Mouse (Mus musculus) forebrain, embryonic 11.5 days (tissue): ENCODE results near the gene Gm10720. TPM values are rescaled to one million over a fixed set of nuclear protein-coding genes. Genes with fewer than 3 reads are reported as not detected.
"Not testable (repeated sequence)": the region's sequence is repeated elsewhere in the genome, so short reads cannot be mapped to it uniquely, and the experiment has no call there.

Source experiments
- ATAC-seq: fragments of 200-750 bp; cut with Nextera tagmentation; replicated peaks from 2 replicates; pipeline ENCODE4 v1.8.0; 2017; ENCODE audit warnings: moderate TSS enrichment; ENCODE audit not compliant: low FRiP score
- DNase-seq: peaks from one replicate; pipeline ENCODE4 v3.0.0-alpha.2; 2017; ENCODE audit warnings: low spot score
- H3K27ac ChIP-seq: fragments of 300-500 bp; sonication (generic); 2 replicates; pipeline ENCODE4 v1.5.1; 2014; ENCODE audit warnings: low read depth, low read length
- H3K27me3 ChIP-seq: fragments of 300-500 bp; sonication (generic); 2 replicates; pipeline ENCODE4 v1.6.1; 2014; ENCODE audit warnings: mild to moderate bottlenecking, low read length, mixed read lengths; ENCODE audit not compliant: control insufficient read depth, insufficient read depth
- H3K36me3 ChIP-seq: fragments of 300-500 bp; sonication (generic); 2 replicates; pipeline ENCODE4 v1.6.1; 2014; ENCODE audit warnings: mild to moderate bottlenecking, low read length, moderate library complexity, mixed read lengths; ENCODE audit not compliant: control insufficient read depth, insufficient read depth
- H3K4me1 ChIP-seq: fragments of 300-500 bp; sonication (generic); replicated peaks from 2 replicates; pipeline ENCODE4 v1.6.1; 2014; ENCODE audit warnings: low read length, mixed read lengths; ENCODE audit not compliant: control insufficient read depth, insufficient read depth
- H3K4me2 ChIP-seq: fragments of 300-500 bp; sonication (generic); 2 replicates; pipeline ENCODE4 v1.6.1; 2014; ENCODE audit warnings: low read depth, mild to moderate bottlenecking, low read length, moderate library complexity, mixed read lengths; ENCODE audit not compliant: severe bottlenecking
- H3K4me3 ChIP-seq: fragments of 300-500 bp; sonication (generic); 2 replicates; pipeline ENCODE4 v1.5.1; 2014; ENCODE audit warnings: low read depth, low read length
- H3K9ac ChIP-seq: fragments of 300-500 bp; sonication (generic); 2 replicates; pipeline ENCODE4 v1.6.1; 2014; ENCODE audit warnings: low read length
- H3K9me3 ChIP-seq: fragments of 300-500 bp; sonication (generic); 2 replicates; pipeline ENCODE4 v1.6.1; 2016; ENCODE audit warnings: low read length, mixed read lengths; ENCODE audit not compliant: control insufficient read depth
- WGBS: fragments of 180-500 bp; shearing (Covaris S2); extraction: QIAGEN DNeasy Blood & Tissue Kit; methylation state at CpG from one replicate; pipeline ENCODE4 v1.1.7; 2014; 5-methylcytosine and 5-hydroxymethylcytosine counted together
- polyA plus RNA-seq: library from polyadenylated mRNA; unstranded; fragments of >200 nt; fragmentation: Nextera tagmentation; extraction: Ambion mirVana; gene quantifications from 2 replicates; pipeline ENCODE4 v1.2.1, GENCODE M21; 2014

Gene Gm10720
- polyA plus RNA-seq, 1 experiment from 2014 or later: not detected

- not testable (repeated sequence) for H3K4me3 ChIP-seq, DNase-seq, H3K9ac ChIP-seq, H3K27me3 ChIP-seq, H3K36me3 ChIP-seq, H3K27ac ChIP-seq, H3K4me2 ChIP-seq, ATAC-seq, H3K9me3 ChIP-seq, H3K4me1 ChIP-seq
- WGBS: 71% methylated on average over 9 of the region's 13 CpGs
Observed at GRCm38 (mm10) chr9:3023312-3023984, 8.0 kb downstream of the Gm10720 start, which contains the start of gene Gm10718. TSS of gene Gm10718 (plus strand) at chr9:3023547.

GRCm38 (mm10) chr9:3023985-3024648 lies 8.7 kb downstream of the Gm10720 start:
- not testable (repeated sequence) for H3K9me3 ChIP-seq, ATAC-seq, H3K4me2 ChIP-seq, H3K9ac ChIP-seq, H3K27ac ChIP-seq, H3K4me3 ChIP-seq, H3K4me1 ChIP-seq, H3K36me3 ChIP-seq, DNase-seq, H3K27me3 ChIP-seq
- WGBS: 64% methylated on average over 15 of the region's 16 CpGs

DNA sequence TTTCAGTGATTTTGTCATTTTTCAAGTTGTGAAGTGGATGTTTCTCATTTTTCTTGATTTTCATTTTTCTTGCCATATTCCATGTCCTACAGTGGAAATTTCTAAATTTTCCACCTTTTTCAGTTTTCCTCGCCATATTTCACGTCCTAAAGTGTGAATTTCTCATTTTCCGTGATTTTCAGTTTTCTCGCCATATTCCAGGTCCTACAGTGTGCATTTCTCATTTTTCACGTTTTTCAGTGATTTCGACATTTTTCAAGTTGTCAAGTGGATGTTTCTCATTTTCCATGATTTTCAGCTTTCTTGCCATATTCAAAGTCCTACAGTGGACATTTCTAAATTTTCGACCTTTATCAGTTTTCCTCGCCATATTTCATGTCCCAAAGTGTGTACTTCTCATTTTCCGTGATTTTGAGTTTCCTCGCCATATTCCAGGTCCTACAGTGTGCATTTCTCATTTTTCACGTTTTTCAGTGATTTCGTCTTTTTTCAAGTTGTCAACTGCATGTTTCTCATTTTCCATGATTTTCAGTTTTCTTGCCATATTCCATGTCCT lies 9.5 kb downstream of the Gm10720 start, which contains the start of gene Gm10717:
TSS of gene Gm10717 (plus strand) at position 506 of the 556 bp plus-strand sequence.
- H3K4me3 ChIP-seq, H3K9ac ChIP-seq, H3K4me2 ChIP-seq, H3K27me3 ChIP-seq, DNase-seq, H3K27ac ChIP-seq, H3K9me3 ChIP-seq, H3K4me1 ChIP-seq, ATAC-seq, H3K36me3 ChIP-seq: not testable (repeated sequence)
- 68% methylated on average over 12 of the region's 12 CpGs for WGBS

DNA sequence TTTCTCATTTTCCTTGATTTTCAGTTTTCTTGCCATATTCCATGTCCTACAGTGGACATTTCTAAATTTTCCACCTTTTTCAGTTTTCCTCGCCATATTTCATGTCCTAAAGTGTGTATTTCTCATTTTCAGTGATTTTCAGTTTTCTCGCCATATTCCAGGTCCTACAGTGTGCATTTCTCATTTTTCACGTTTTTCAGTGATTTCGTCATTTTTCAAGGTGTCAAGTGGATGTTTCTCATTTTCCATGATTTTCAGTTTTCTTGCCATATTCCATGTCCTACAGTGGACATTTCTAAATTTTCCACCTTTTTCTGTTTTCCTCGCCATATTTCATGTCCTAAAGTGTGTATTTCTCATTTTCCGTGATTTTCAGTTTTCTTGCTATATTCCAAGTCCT lies 10.2 kb downstream of the Gm10720 start:
- H3K9ac ChIP-seq, ATAC-seq, H3K9me3 ChIP-seq, H3K27me3 ChIP-seq, H3K27ac ChIP-seq, H3K4me3 ChIP-seq, H3K36me3 ChIP-seq, H3K4me2 ChIP-seq, DNase-seq, H3K4me1 ChIP-seq: not testable (repeated sequence)
- WGBS: 68% methylated on average over 4 of the region's 6 CpGs

DNA sequence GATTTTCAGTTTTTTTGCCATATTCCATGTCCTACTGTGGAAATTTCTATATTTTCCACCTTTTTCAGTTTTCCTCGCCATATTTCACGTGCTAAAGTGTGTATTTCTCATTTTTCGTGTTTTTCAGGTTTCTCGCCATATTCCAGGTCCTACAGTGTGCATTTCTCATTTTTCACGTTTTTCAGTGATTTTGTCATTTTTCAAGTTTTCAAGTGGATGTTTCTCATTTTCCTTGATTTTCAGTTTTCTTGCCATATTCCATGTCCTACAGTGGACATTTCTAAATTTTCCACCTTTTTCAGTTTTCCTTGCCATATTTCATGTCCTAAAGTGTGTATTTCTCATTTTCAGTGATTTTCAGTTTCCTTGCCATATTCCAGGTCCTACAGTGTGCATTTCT lies 10.7 kb downstream of the Gm10720 start:
- not testable (repeated sequence) for DNase-seq, H3K4me3 ChIP-seq, H3K9me3 ChIP-seq, H3K36me3 ChIP-seq, H3K9ac ChIP-seq, ATAC-seq, H3K27ac ChIP-seq, H3K4me1 ChIP-seq, H3K4me2 ChIP-seq, H3K27me3 ChIP-seq
- WGBS: 74% methylated on average over 5 of the region's 5 CpGs

- H3K4me2 ChIP-seq, H3K4me1 ChIP-seq, H3K27me3 ChIP-seq, H3K27ac ChIP-seq, H3K36me3 ChIP-seq, H3K9me3 ChIP-seq, DNase-seq, ATAC-seq, H3K9ac ChIP-seq, H3K4me3 ChIP-seq: not testable (repeated sequence)
- WGBS: 69% methylated on average over 9 of the region's 9 CpGs
Observed at GRCm38 (mm10) chr9:3026741-3027140, 11.3 kb downstream of the Gm10720 start.

- H3K4me1 ChIP-seq, H3K4me2 ChIP-seq, H3K27ac ChIP-seq, H3K36me3 ChIP-seq, H3K27me3 ChIP-seq, ATAC-seq, H3K9me3 ChIP-seq, H3K9ac ChIP-seq, H3K4me3 ChIP-seq: not testable (repeated sequence)
- WGBS: 72% methylated on average over 9 of the region's 9 CpGs
- peak; percentile 51 for DNase-seq
Observed at GRCm38 (mm10) chr9:3027200-3027599, 11.7 kb downstream of the Gm10720 start.

- not testable (repeated sequence) for H3K27me3 ChIP-seq, H3K4me2 ChIP-seq, H3K9me3 ChIP-seq, H3K9ac ChIP-seq, DNase-seq, H3K4me1 ChIP-seq, ATAC-seq, H3K27ac ChIP-seq, H3K4me3 ChIP-seq, H3K36me3 ChIP-seq
- WGBS: 67% methylated on average over 12 of the region's 16 CpGs
Observed at GRCm38 (mm10) chr9:3029276-3030000, 14.0 kb downstream of the Gm10720 start.
